Mouse (Mus musculus): ENCODE data around the gene Utp14b. TPM values are rescaled to one million over a fixed set of nuclear protein-coding genes. Genes with fewer than 3 reads are reported as not detected.
A peak's percentile ranks its signal among the peaks of the same experiment; 100 is the strongest.

Utp14b gene
- 3.5 and 3.7 TPM in 2 replicates for polyA plus RNA-seq (2015; fragmentation: Nextera tagmentation; extraction: Ambion mirVana)

DNA sequence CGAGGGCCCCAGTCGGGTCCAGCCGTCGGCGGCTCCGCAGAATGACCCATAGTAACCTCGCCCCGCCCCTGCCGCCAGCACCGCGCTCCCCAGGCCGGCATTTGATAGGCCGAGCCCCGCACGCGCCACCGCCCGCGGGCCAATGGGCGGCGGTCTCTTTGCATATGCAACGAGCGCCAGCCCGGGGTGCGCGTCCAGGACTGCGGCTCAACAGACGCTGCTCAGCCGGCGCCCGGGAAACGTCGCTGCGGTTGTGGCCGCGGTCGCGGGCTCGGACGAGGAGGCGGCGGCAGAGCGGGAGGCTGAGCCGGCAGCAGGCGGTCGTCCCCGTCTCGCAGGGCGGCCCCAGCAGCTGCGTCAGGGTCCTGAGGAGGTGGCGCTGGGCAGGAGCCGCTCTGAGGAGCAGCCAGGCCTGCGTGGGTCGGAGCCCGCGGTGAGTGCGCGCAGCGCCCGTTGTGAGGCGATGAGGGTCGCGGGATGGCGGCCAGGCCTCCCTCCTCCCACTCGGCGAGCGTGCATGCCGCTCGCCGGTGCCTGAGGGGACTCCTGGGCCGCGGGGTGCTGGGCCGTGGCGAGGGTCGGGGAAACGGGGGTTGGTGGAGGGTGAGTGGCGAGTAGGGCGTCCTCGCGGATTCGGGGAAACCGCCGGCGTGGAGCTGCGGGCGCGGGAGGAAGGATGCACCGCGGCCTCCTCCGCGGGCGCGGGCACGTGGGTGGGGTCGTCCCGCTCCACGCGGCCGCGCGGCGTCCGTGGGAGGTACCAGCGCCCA is at the start of gene Utp14b, which contains the start of gene Acsl3:
TSS of gene Utp14b (plus strand) at position 368 of the 770 bp plus-strand sequence.
TSS of gene Acsl3 (plus strand) at position 155 of the 770 bp plus-strand sequence.
- Histone ChIP-seq H3K4me2 (ENCODE audit: low read depth, low read length) (peak within 1 kb of the TSS; percentile 71), H3K9ac (ENCODE audit: low read depth, low read length) (peak within 1 kb of the TSS; percentile 99), H3K27ac (ENCODE audit: low read length) (peak within 1 kb of the TSS; percentile 96), H3K36me3 (ENCODE audit: control insufficient read depth, insufficient read depth, low read length) (no peaks in the 10 kb centered on the region), H3K4me1 (ENCODE audit: control insufficient read depth, insufficient read depth, low read length) (peaks cover 26% of the 10 kb centered on the region), H3K9me3 (ENCODE audit: control insufficient read depth, low read length) (no peaks in the 10 kb centered on the region), H3K27me3 (replicated peaks; ENCODE audit: control insufficient read depth, insufficient read depth, low read length) (no peaks in the 10 kb centered on the region), H3K4me3 (ENCODE audit: low read length) (peak within 1 kb of the TSS; percentile 98)
- peak; percentile 99 for ATAC-seq
- WGBS = under 1% methylated on average over 100 of the region's 104 CpGs

DNA sequence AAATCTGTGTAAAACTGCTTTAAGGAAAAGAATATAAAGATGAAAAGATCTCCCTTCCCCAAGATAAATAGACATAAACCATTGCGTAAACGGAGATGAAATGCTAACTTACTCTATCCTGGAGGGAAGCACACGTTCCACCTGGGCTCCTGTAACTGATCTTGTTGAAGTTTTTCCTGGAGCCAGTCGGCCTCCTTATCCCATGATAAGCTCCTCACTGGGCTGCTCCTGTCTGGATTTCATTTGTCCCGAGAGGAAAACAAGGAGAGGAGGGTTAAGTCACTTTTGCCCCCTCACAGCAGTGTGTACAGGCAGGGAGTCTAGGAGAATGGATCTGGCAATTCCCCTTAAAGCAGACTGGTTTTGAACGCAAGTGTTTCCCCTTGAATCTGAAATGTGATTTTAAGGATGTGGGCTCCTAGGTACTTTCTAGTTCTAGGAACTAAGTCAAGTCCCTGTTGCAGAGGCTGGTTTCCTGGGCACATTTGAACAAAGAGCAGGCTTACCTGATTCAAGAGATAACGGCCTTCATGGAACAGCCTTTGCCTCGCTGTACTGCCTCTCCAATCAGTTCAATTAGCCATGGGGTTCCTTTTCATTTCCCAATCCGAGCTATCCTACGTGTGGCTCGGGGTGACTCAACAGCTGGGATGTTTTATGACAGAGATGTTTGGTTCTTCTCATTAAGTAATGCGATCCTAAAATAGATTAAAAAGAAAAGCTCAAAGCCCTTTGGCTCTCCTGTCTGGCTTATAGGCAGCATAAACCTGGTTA is 48.5 kb upstream of the Utp14b start:
- Histone ChIP-seq H3K27ac (ENCODE audit: low read length) (peak overlapping the region; percentile 40), H3K9ac (ENCODE audit: low read depth, low read length) (no peak overlapping the region), H3K4me3 (ENCODE audit: low read length) (no peak overlapping the region), H3K4me2 (ENCODE audit: low read depth, low read length) (no peak overlapping the region), H3K36me3 (ENCODE audit: control insufficient read depth, insufficient read depth, low read length) (no peaks in the 10 kb centered on the region), H3K4me1 (ENCODE audit: control insufficient read depth, insufficient read depth, low read length) (0 out of 2 replicates have a peak, but pooled peaks cover 5% of the 10 kb centered on the region), H3K9me3 (ENCODE audit: control insufficient read depth, low read length) (no peaks in the 10 kb centered on the region), H3K27me3 (replicated peaks; ENCODE audit: control insufficient read depth, insufficient read depth, low read length) (no peaks in the 10 kb centered on the region)
- 21% methylated on average over 12 of the region's 12 CpGs for WGBS
- ATAC-seq = peak; percentile 88

DNA sequence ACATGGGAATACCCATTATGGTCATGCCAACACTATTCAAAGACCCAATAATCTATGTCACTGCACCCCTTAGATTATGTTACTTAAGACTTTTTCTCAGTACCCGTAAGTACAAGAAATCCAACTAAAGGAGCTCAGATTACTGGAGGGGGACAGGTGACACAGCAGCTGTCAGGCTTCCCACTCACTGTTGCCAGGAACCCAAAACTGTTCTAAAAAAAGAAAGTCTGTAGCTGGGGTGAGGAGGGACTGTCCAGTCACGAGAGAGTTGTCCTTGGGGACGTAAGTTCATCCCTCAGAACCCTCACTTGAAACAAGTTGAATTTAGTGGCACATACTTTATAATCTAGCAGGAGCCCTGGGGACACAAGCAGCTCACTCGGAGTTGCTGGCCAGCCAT is 46.8 kb upstream of the Utp14b start:
- Histone ChIP-seq H3K4me1 (ENCODE audit: control insufficient read depth, insufficient read depth, low read length) (0 out of 2 replicates have a peak, but pooled peaks cover 5% of the 10 kb centered on the region), H3K27ac (ENCODE audit: low read length) (no peak overlapping the region), H3K4me2 (ENCODE audit: low read depth, low read length) (no peak overlapping the region), H3K36me3 (ENCODE audit: control insufficient read depth, insufficient read depth, low read length) (no peaks in the 10 kb centered on the region), H3K9me3 (ENCODE audit: control insufficient read depth, low read length) (no peaks in the 10 kb centered on the region), H3K9ac (ENCODE audit: low read depth, low read length) (no peak overlapping the region), H3K27me3 (replicated peaks; ENCODE audit: control insufficient read depth, insufficient read depth, low read length) (no peaks in the 10 kb centered on the region), H3K4me3 (ENCODE audit: low read length) (no peak overlapping the region)
- no peak for ATAC-seq
- WGBS = 78% methylated on average over 4 of the region's 4 CpGs

DNA sequence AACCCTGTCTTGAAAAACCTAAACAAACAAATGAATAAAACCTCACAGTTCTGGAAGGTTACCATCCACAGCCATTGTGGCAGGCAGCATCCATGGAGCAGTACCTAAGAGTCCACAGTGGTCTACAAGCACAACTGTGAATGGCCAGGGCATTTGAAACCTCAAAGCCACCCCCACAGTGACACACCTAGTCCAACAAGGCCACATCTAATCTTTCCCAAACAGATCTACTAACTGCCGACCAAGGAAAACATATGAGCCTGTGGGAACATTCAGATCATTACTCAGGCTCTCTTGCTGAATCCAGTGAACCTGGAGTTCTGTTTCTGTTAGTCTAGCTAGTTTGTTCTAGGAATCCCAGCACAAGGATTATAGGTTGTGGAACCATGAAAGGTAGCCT is 44.9 kb upstream of the Utp14b start:
- Histone ChIP-seq H3K4me3 (ENCODE audit: low read length) (no peak overlapping the region), H3K27ac (ENCODE audit: low read length) (no peak overlapping the region), H3K9ac (ENCODE audit: low read depth, low read length) (no peak overlapping the region), H3K4me1 (ENCODE audit: control insufficient read depth, insufficient read depth, low read length) (0 out of 2 replicates have a peak, but pooled peaks cover 5% of the 10 kb centered on the region), H3K4me2 (ENCODE audit: low read depth, low read length) (no peak overlapping the region), H3K36me3 (ENCODE audit: control insufficient read depth, insufficient read depth, low read length) (no peaks in the 10 kb centered on the region), H3K9me3 (ENCODE audit: control insufficient read depth, low read length) (no peaks in the 10 kb centered on the region), H3K27me3 (replicated peaks; ENCODE audit: control insufficient read depth, insufficient read depth, low read length) (no peaks in the 10 kb centered on the region)
- no peak for ATAC-seq
- 58% methylated on average over 1 of the region's 1 CpGs for WGBS

DNA sequence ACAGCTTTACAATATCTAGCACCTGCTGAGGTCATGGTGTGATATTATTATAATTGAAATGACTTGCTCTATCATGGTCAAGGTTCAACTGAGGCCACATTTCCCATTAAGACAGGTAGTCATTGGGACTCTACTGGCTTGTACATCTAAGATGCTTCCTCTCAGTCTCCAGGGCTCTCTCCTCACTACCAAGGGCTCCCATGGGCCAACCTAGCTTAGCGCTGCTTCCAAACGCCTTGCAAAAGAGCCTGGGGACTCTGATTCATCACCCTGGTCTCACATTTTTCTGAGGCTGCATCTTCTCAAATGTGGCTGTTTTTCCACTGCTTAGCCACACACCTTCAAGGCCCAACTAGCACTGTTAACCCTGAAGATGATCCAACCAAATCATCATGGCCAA is 33.5 kb upstream of the Utp14b start:
- no peak overlapping the region for H3K4me2 ChIP-seq (ENCODE audit: low read depth, low read length)
- ATAC-seq = no peak
- no peaks in the 10 kb centered on the region for H3K4me1 ChIP-seq (ENCODE audit: control insufficient read depth, insufficient read depth, low read length)
- H3K27me3 ChIP-seq (replicated peaks; ENCODE audit: control insufficient read depth, insufficient read depth, low read length) = no peaks in the 10 kb centered on the region
- no peaks in the 10 kb centered on the region for H3K36me3 ChIP-seq (ENCODE audit: control insufficient read depth, insufficient read depth, low read length)
- no peak overlapping the region for H3K27ac ChIP-seq (ENCODE audit: low read length)
- no peak overlapping the region for H3K9ac ChIP-seq (ENCODE audit: low read depth, low read length)
- H3K4me3 ChIP-seq (ENCODE audit: low read length) = no peak overlapping the region
- no peaks in the 10 kb centered on the region for H3K9me3 ChIP-seq (ENCODE audit: control insufficient read depth, low read length)
- WGBS = 93% methylated on average over 2 of the region's 2 CpGs

DNA sequence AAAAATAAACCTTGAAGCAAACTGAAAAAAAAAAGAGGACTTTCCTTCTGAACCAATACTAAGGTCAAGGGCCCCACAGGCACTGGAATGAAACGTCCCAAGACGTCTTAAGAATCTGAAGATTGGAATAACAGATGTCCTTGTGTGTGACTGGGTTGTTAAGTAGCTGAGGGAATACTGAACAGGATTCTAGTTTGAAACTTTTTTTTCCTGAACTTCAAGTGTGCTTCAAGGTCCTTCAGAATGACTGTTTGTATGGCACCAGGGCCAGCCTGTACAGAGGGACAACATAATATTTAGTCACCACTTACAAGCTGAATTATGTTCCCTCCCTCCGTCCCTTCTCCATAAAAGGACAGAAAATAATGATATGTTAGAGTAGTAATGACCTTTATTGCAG is 23.4 kb upstream of the Utp14b start:
- Histone ChIP-seq H3K27ac (ENCODE audit: low read length) (no peak overlapping the region), H3K9me3 (ENCODE audit: control insufficient read depth, low read length) (no peaks in the 10 kb centered on the region), H3K4me1 (ENCODE audit: control insufficient read depth, insufficient read depth, low read length) (no peaks in the 10 kb centered on the region), H3K9ac (ENCODE audit: low read depth, low read length) (no peak overlapping the region), H3K27me3 (replicated peaks; ENCODE audit: control insufficient read depth, insufficient read depth, low read length) (no peaks in the 10 kb centered on the region), H3K4me3 (ENCODE audit: low read length) (no peak overlapping the region), H3K4me2 (ENCODE audit: low read depth, low read length) (no peak overlapping the region), H3K36me3 (ENCODE audit: control insufficient read depth, insufficient read depth, low read length) (no peaks in the 10 kb centered on the region)
- no peak for ATAC-seq
- 65% methylated on average over 3 of the region's 3 CpGs for WGBS

DNA sequence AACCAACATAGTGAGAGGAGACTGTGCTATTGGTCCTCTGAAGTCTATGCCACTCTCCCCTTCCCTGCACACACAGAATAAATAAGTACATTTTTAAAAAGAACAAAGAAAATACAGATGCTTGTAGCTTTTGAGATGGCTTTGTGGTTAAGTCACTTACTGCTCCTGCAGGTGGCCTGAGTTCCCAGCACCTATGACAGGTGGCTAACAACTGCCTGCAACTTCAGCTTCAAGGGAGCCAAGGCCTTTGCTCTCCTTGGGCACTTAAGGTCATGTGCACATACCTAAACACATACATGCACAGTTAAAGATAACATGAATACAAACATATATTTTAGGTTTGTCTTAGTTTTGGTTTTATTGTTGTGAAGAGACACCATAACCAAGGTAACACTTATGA is 17.0 kb upstream of the Utp14b start:
- H3K36me3 ChIP-seq (ENCODE audit: control insufficient read depth, insufficient read depth, low read length) = no peaks in the 10 kb centered on the region
- no peak overlapping the region for H3K9ac ChIP-seq (ENCODE audit: low read depth, low read length)
- no peaks in the 10 kb centered on the region for H3K27me3 ChIP-seq (replicated peaks; ENCODE audit: control insufficient read depth, insufficient read depth, low read length)
- no peak for ATAC-seq
- no peaks in the 10 kb centered on the region for H3K4me1 ChIP-seq (ENCODE audit: control insufficient read depth, insufficient read depth, low read length)
- H3K9me3 ChIP-seq (ENCODE audit: control insufficient read depth, low read length) = no peaks in the 10 kb centered on the region
- no peak overlapping the region for H3K27ac ChIP-seq (ENCODE audit: low read length)
- no peak overlapping the region for H3K4me2 ChIP-seq (ENCODE audit: low read depth, low read length)
- H3K4me3 ChIP-seq (ENCODE audit: low read length) = no peak overlapping the region

DNA sequence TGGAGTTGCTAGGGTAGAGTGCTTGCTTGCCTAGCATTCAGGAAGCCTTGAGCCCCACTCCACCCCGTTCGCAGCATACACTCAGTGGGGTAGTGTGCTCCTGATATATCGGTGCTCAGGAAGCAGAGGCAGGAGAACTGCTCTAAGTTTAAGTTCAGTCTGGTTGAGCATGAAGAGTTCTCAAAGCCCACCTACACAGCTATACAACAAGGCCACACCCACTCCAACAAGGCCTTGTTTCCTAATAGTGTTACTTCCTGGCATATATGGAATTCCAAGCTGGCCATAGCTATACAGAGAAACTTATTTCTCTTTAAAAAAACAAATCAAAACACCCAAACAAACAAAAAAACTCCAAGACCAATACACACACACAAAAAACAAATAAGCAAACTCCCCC is 16.0 kb upstream of the Utp14b start:
- Histone ChIP-seq H3K36me3 (ENCODE audit: control insufficient read depth, insufficient read depth, low read length) (no peaks in the 10 kb centered on the region), H3K27me3 (replicated peaks; ENCODE audit: control insufficient read depth, insufficient read depth, low read length) (no peaks in the 10 kb centered on the region), H3K9me3 (ENCODE audit: control insufficient read depth, low read length) (no peaks in the 10 kb centered on the region), H3K4me2 (ENCODE audit: low read depth, low read length) (no peak overlapping the region), H3K4me1 (ENCODE audit: control insufficient read depth, insufficient read depth, low read length) (no peaks in the 10 kb centered on the region), H3K4me3 (ENCODE audit: low read length) (no peak overlapping the region), H3K27ac (ENCODE audit: low read length) (no peak overlapping the region), H3K9ac (ENCODE audit: low read depth, low read length) (no peak overlapping the region)
- ATAC-seq = no peak
- WGBS = 93% methylated on average over 3 of the region's 3 CpGs

DNA sequence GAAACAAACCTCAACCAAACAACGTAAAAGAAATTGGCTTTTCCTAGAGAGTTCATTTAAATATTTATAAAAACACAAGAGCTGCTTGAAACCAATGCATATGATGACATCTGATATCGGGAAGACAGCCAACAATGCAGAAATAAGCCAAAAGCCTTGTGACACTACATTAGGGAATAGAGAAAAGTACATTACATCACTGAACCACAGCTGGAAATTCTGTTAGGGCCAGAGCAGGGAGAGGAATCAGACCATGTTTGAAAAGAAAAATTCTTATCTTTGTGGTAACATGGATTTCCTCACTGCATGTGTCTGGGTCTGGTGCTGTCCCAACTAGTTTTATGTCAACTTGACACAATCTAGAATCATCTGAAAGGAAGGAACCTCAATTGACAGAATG is 15.6 kb upstream of the Utp14b start:
- H3K9me3 ChIP-seq (ENCODE audit: control insufficient read depth, low read length) = no peaks in the 10 kb centered on the region
- no peaks in the 10 kb centered on the region for H3K27me3 ChIP-seq (replicated peaks; ENCODE audit: control insufficient read depth, insufficient read depth, low read length)
- H3K4me1 ChIP-seq (ENCODE audit: control insufficient read depth, insufficient read depth, low read length) = no peaks in the 10 kb centered on the region
- 60% methylated on average over 2 of the region's 2 CpGs for WGBS
- H3K4me2 ChIP-seq (ENCODE audit: low read depth, low read length) = no peak overlapping the region
- H3K4me3 ChIP-seq (ENCODE audit: low read length) = no peak overlapping the region
- peak; percentile 59 for ATAC-seq
- H3K9ac ChIP-seq (ENCODE audit: low read depth, low read length) = no peak overlapping the region
- no peak overlapping the region for H3K27ac ChIP-seq (ENCODE audit: low read length)
- H3K36me3 ChIP-seq (ENCODE audit: control insufficient read depth, insufficient read depth, low read length) = no peaks in the 10 kb centered on the region

Data from intestine, embryonic 16.5 days (tissue).